Mouse (Mus musculus) lung, embryonic 15.5 days (tissue): ENCODE measurements around the gene Tnip2. TPM values are rescaled to one million over a fixed set of nuclear protein-coding genes. Genes with fewer than 3 reads are reported as not detected.

Experiments used
- ATAC-seq: fragments of 200-750 bp; cut with Nextera tagmentation; 2 replicates; pipeline ENCODE4 v1.8.0; 2017; ENCODE audit warnings: moderate number of reproducible peaks, borderline replicate concordance; ENCODE audit not compliant: low FRiP score, low TSS enrichment; ENCODE audit errors: extremely low read depth
- H3K27ac ChIP-seq: fragments of 300-500 bp; sonication (generic); 2 replicates; pipeline ENCODE4 v1.5.1; 2015; ENCODE audit warnings: moderate library complexity, mild to moderate bottlenecking, inconsistent platforms
- H3K27me3 ChIP-seq: fragments of 300-500 bp; sonication (generic); 2 replicates; pipeline ENCODE4 v1.6.1; 2015; ENCODE audit warnings: inconsistent platforms
- H3K36me3 ChIP-seq: fragments of 300-500 bp; sonication (generic); 2 replicates; pipeline ENCODE4 v1.6.1; 2015; ENCODE audit warnings: inconsistent platforms
- H3K4me1 ChIP-seq: fragments of 300-500 bp; sonication (generic); 2 replicates; pipeline ENCODE4 v1.6.1; 2015; ENCODE audit warnings: inconsistent platforms
- H3K4me2 ChIP-seq: fragments of 300-500 bp; sonication (generic); 2 replicates; pipeline ENCODE4 v1.6.1; 2015; ENCODE audit warnings: inconsistent platforms, mild to moderate bottlenecking, moderate library complexity
- H3K4me3 ChIP-seq: fragments of 300-500 bp; sonication (generic); 2 replicates; pipeline ENCODE4 v1.5.1; 2015; ENCODE audit warnings: mild to moderate bottlenecking, inconsistent platforms
- H3K9ac ChIP-seq: fragments of 300-500 bp; sonication (generic); 2 replicates; pipeline ENCODE4 v1.6.1; 2015; ENCODE audit warnings: inconsistent platforms
- H3K9me3 ChIP-seq: fragments of 300-500 bp; sonication (generic); 2 replicates; pipeline ENCODE4 v1.6.1; 2016; ENCODE audit warnings: inconsistent platforms
- WGBS: fragments of 180-500 bp; shearing (Covaris S2); methylation state at CpG from one replicate; pipeline ENCODE4 v1.1.7; 2015; 5-methylcytosine and 5-hydroxymethylcytosine counted together
- polyA plus RNA-seq: library from polyadenylated mRNA; unstranded; fragments of >200 nt; fragmentation: Nextera tagmentation; extraction: Ambion mirVana; gene quantifications from 2 replicates; pipeline ENCODE4 v1.2.1, GENCODE M21; 2015

Tnip2 gene
- polyA plus RNA-seq, 1 experiment from 2014 or later, result 21.5 TPM

DNA sequence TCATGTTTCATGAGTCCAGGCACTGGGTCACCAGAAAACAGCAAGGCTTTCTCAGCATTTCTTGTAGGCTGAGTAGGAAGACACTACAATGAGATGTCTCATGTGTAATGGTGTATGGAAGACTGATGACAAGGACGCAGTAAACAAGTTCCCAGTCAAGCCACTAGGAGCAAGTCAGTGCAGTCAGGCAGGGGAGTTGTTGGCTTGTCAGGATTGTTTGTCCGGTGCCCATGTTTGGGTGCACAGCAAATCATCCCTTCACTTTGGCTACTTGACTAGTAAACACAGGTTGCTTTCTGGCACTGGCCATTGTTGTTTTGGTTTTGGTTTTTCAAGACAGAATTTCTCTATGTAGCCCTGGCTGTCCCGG lies 24.4 kb downstream of the Tnip2 start:
- Histone ChIP-seq H3K9ac (no peak overlapping the region), H3K9me3 (no peaks in the 10 kb centered on the region), H3K4me3 (no peak overlapping the region), H3K27me3 (no peaks in the 10 kb centered on the region), H3K36me3 (peaks cover 6% of the 10 kb centered on the region; the same call in 1 of the 2 replicates), H3K4me2 (no peak overlapping the region), H3K27ac (no peak overlapping the region), H3K4me1 (no peaks in the 10 kb centered on the region)
- no peak for ATAC-seq
- WGBS, result 85% methylated on average over 3 of the region's 3 CpGs

DNA sequence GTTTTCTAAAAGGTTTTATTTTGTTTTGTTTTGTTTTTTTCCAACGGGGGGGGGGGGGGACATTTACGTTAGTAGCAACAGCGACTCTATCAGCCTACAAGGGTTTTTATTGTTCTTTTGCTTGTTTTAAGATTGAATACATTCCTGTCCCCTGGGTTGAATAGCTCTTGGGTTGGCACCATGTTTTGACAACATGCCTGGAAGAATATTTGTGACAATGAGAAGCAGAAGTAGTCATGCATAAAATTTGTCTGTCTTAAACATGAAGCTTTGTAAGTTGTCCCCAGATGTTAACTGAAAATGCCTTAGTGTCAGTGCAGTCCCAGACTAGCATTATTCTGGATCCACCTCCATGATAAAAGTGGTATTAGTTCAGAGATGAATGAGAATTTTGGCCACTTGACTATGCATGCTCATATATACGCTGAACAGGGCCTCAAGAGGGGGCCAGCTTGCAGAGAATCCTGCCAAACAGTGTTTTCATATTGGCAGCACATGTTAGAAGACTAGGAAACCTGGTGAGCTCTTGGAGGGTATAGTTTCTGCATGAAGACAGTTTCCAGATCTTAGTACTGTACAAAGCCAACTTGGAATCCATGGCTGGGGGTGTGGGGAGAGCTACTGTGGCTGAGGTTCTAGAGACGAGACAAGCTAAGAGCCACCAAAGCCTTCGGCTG lies 24.9 kb downstream of the Tnip2 start:
- Histone ChIP-seq H3K4me2 (no peak overlapping the region), H3K4me1 (no peaks in the 10 kb centered on the region), H3K9ac (no peak overlapping the region), H3K27me3 (no peaks in the 10 kb centered on the region), H3K27ac (no peak overlapping the region), H3K36me3 (peaks cover 8% of the 10 kb centered on the region; the same call in 1 of the 2 replicates), H3K4me3 (no peak overlapping the region), H3K9me3 (no peaks in the 10 kb centered on the region)
- ATAC-seq, result no peak
- WGBS, result 75% methylated on average over 6 of the region's 6 CpGs

DNA sequence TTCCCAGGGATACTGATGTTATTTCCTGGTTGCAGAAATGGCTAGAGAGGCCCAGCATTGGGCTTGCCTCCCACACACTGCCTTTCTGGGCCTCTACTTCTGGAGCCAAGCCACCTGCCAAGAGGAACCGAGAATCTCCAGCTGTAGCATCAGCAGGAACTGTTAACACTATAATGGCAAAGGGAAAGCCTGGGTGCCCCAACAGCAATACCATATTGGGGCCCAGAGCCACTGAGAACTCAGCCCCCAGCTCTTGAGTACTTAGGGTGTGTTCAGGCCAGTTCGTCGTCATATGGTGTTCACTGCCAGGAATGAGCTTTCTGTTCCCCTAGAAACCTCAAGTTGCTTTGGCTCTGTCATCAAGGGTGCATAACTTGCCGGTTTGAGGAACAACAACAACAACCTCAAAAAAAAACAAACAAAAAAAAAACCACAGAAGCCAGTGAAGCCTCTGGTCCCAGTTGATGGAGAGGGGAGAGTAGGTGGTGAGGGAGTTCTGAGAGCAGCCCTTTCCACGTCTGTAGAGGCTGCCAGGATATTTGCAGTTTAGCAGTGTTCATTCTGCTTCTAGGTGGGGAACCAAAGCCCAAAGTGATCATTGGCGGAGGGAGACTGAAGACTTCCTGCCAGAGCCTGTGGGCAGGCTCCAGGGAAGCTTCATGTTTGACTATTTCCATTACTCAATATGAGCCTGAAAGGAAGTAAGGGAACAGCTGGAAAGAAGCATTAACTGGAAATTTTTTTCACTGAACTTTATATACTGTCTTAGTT lies 26.3 kb downstream of the Tnip2 start:
- WGBS, result 64% methylated on average over 6 of the region's 6 CpGs
- ATAC-seq, result no peak

DNA sequence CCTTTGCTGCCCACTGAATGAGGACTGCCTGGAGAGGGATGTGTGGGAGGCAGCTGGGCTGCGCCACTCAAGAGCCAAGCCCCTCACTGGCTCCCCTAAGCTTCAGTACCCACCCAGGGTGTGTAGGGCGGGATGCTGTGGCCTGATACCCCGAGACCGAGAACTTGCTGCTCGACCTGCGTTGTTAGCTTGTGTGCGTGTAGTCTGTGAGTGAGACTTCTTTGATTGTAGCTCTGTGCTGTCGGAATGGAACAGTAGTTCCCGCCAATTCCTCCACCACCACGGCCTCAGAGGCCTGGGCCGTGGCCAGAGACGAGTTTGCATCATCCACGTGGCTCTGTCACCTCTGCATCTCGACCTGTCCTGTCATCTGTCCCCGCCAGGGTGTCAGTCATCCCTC lies 28.1 kb downstream of the Tnip2 start:
- Histone ChIP-seq H3K4me1 (no peaks in the 10 kb centered on the region), H3K4me2 (no peak overlapping the region), H3K27ac (no peak overlapping the region), H3K9ac (no peak overlapping the region), H3K9me3 (no peaks in the 10 kb centered on the region), H3K27me3 (no peaks in the 10 kb centered on the region), H3K36me3 (peaks cover 23% of the 10 kb centered on the region), H3K4me3 (no peak overlapping the region)
- 87% methylated on average over 15 of the region's 15 CpGs for WGBS
- no peak for ATAC-seq

More for the DNA sequence above, 26.3 kb downstream of the Tnip2 start:
- Histone ChIP-seq H3K27ac (no peak overlapping the region), H3K4me3 (no peak overlapping the region), H3K27me3 (no peaks in the 10 kb centered on the region), H3K4me1 (no peaks in the 10 kb centered on the region), H3K9me3 (no peaks in the 10 kb centered on the region), H3K9ac (no peak overlapping the region), H3K4me2 (no peak overlapping the region), H3K36me3 (peaks cover 10% of the 10 kb centered on the region; the same call in 1 of the 2 replicates)

DNA sequence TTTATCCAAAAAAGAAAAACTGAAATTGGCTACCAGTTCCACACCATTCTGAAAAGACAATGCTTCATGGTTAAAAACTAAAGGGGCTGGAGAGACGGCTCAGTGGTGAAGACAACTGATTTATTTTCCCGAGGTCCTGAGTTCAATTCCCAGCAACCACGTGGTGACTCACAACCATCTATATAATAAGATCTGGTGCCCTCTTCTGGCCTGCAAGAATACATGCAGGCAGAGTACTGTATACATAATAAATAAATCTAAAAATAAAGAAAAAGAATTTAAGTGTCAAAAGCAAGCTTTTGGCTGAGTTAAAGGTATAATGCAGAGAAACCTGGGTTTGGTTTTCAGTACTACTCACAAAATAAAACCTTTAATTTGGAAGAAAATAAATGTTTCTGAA lies 32.9 kb downstream of the Tnip2 start:
- WGBS, result 74% methylated on average over 3 of the region's 3 CpGs
- no peak overlapping the region for H3K27ac ChIP-seq
- H3K36me3 ChIP-seq, result peaks cover 62% of the 10 kb centered on the region
- H3K4me1 ChIP-seq, result no peaks in the 10 kb centered on the region
- H3K9me3 ChIP-seq, result no peaks in the 10 kb centered on the region
- H3K4me2 ChIP-seq, result no peak overlapping the region
- ATAC-seq, result no peak
- no peak overlapping the region for H3K9ac ChIP-seq
- no peaks in the 10 kb centered on the region for H3K27me3 ChIP-seq
- H3K4me3 ChIP-seq, result no peak overlapping the region

DNA sequence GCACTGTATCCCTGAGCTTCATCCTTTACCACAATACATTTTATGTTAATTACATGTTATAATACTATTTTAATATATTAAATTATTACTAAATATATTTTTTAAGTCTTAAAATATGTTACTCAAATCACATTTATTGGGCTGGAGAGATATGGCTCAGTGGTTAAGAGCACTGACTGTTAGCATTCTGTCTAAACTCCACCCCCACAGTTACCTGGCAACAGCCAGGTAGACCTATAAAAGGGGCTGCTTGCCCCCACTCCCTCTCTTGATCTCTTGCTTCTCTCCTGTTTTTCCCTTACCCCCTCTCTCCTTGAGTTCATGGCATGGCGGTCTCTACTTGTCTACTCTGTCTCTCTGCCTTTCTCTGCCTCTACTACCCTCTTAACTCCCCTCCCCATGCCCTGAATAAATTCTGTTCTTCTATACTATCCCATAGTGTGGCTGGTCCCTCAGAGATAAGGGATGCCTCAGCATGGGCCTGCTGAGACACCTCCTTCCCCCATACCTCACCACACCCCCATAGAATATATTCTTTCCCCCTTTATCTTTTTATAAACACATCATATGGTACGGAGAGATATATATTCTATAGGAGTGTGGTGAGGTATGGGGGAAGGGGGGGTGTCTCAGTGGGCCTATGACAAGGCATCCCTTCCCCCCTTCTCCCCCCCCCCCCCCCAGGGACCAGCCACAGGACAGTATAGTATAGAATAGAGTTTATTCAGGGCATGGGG lies 45.6 kb downstream of the Tnip2 start:
- 85% methylated on average over 2 of the region's 2 CpGs for WGBS
- peaks cover 45% of the 10 kb centered on the region for H3K36me3 ChIP-seq
- ATAC-seq, result no peak

DNA sequence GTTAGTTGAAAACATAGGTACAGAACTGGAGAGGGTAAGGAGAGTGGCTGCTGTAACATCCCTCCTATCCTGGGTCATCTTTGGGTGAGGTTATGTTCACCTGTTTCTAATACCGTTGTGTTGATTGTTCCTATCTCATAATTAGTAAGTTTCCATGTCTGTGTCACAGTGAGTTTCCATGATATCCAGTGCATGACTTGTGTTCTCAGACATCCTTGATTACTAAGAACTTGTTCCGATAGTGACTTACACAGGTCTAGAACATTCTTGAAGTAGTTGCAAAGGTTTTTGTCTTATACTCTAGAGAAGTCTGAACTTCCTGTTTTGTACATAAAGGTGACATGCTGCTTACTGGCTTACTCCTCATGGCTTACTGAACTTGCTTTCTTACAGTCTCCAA lies 47.1 kb downstream of the Tnip2 start:
- Histone ChIP-seq H3K4me3 (no peak overlapping the region), H3K4me2 (no peak overlapping the region), H3K9me3 (no peaks in the 10 kb centered on the region), H3K27me3 (no peaks in the 10 kb centered on the region), H3K4me1 (no peaks in the 10 kb centered on the region), H3K36me3 (peaks cover 59% of the 10 kb centered on the region), H3K9ac (no peak overlapping the region), H3K27ac (no peak overlapping the region)
- 88% methylated on average over 2 of the region's 2 CpGs for WGBS
- ATAC-seq, result no peak

More for the DNA sequence above, 45.6 kb downstream of the Tnip2 start:
- Histone ChIP-seq H3K4me2 (no peak overlapping the region), H3K4me1 (no peaks in the 10 kb centered on the region), H3K9ac (no peak overlapping the region), H3K27ac (no peak overlapping the region), H3K4me3 (no peak overlapping the region), H3K27me3 (no peaks in the 10 kb centered on the region), H3K9me3 (no peaks in the 10 kb centered on the region)

DNA sequence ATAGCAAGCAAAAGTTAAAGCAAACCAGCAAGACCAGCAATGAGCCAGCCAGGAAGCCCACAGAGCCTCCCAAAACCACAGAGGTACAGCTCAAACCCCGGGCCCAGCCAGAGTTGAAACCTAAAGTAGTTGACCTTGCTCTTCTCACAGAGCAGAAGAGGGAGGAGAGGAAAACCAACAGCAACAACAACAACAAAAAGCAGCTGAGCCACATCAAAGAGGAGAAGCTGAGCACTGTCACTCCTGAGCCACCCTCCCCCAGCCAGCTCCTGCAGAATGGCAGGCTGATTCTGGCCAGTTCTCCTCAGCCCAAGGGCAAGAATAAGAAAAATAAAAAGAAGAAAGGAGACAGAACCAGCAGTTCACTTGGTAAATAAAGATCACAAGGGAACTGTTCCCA lies 47.7 kb downstream of the Tnip2 start:
- Histone ChIP-seq H3K27ac (no peak overlapping the region), H3K27me3 (no peaks in the 10 kb centered on the region), H3K4me2 (no peak overlapping the region), H3K4me3 (no peak overlapping the region), H3K4me1 (no peaks in the 10 kb centered on the region), H3K9me3 (no peaks in the 10 kb centered on the region), H3K9ac (no peak overlapping the region), H3K36me3 (peaks cover 64% of the 10 kb centered on the region)
- 88% methylated on average over 1 of the region's 1 CpGs for WGBS
- no peak for ATAC-seq

DNA sequence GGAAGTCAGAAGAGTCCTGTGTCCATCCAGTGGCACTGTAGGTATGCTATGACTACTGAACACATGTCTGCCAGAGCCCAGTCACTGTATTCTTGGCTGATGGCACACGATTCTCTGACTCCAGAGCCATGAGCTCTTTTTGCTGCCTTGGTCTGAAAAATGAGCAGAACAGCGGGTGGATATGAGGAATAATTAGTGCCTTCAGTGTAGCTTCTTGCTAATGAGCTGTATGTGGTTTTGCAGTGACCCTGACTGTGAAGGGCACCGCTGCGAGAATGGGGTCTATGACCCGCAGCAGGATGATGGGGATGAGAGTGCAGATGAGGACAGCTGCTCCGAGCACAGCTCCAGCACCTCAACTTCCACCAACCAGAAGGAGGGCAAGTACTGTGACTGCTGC lies 52.0 kb downstream of the Tnip2 start:
- Histone ChIP-seq H3K9ac (no peak overlapping the region), H3K27ac (no peak overlapping the region), H3K27me3 (no peaks in the 10 kb centered on the region), H3K36me3 (peaks cover 91% of the 10 kb centered on the region), H3K4me3 (no peak overlapping the region), H3K4me2 (no peak overlapping the region), H3K4me1 (no peaks in the 10 kb centered on the region), H3K9me3 (no peaks in the 10 kb centered on the region)
- WGBS, result 89% methylated on average over 6 of the region's 6 CpGs
- ATAC-seq, result no peak

DNA sequence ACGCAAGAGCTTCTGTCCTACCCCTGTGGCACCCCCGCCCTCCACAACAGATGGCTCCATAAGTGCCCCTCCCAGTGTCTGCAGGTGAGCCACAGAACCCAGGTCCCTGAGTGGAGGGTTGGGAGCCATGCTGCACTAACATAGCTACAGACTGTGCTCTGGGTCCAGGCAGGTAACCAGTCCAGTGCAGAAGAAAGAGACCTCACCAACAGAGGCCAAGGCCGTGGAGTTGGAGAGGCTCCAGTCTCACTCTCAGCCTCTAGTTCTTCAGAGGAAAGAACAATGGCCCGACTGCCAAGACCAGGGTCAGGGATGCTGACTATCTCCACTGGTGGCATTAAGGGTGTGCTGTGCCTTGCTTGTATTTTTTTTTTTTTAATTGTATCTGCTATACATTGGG lies 52.5 kb downstream of the Tnip2 start:
- H3K9ac ChIP-seq, result no peak overlapping the region
- no peak overlapping the region for H3K4me3 ChIP-seq
- no peak overlapping the region for H3K27ac ChIP-seq
- H3K36me3 ChIP-seq, result peaks cover 86% of the 10 kb centered on the region
- 96% methylated on average over 4 of the region's 4 CpGs for WGBS
- H3K27me3 ChIP-seq, result no peaks in the 10 kb centered on the region
- H3K9me3 ChIP-seq, result no peaks in the 10 kb centered on the region
- no peaks in the 10 kb centered on the region for H3K4me1 ChIP-seq
- H3K4me2 ChIP-seq, result no peak overlapping the region
- no peak for ATAC-seq

DNA sequence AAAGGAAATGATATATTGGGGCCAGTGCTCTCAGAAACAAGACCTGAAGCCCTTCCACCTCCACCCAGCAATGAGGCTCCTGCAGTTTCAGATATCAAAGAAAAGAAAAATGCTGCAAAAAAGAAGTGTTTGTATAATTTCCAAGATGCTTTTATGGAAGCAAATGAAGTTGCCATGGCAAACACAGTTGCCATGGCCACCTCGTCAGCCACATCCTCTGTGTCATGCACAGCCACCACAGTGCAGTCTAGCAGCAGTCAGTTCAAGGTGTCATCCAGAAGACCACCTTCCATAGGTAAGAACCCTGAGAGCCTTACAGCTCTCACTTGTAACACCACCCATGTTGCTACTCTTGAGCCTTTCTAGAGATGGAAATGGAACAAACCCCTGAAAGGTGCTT lies 54.8 kb downstream of the Tnip2 start:
- H3K4me3 ChIP-seq, result no peak overlapping the region
- no peaks in the 10 kb centered on the region for H3K9me3 ChIP-seq
- no peak overlapping the region for H3K27ac ChIP-seq
- ATAC-seq, result no peak
- no peaks in the 10 kb centered on the region for H3K27me3 ChIP-seq
- 88% methylated on average over 1 of the region's 1 CpGs for WGBS
- H3K4me1 ChIP-seq, result no peaks in the 10 kb centered on the region
- H3K4me2 ChIP-seq, result no peak overlapping the region
- no peak overlapping the region for H3K9ac ChIP-seq
- H3K36me3 ChIP-seq, result peaks cover 64% of the 10 kb centered on the region

DNA sequence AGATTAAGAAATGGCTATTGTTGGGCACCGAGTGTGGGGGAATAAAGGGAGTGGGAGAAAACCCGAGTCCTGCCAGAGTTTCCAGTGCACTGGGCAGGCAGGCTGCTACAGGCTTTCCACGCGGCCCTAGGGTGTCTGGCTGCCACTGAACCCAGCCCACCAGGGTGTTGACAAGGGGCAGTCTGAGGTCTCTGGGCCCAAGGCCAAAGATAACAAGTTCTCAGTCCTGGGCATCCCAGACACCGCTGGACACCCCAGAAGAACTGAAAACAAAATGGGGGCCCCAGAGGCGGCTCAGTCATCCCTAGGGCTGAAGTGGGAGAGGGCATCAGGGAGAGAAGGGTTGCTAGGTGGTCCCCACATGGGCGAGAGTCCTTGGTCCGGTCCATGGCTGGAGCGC lies 67.6 kb downstream of the Tnip2 start:
- no peaks in the 10 kb centered on the region for H3K4me1 ChIP-seq
- WGBS, result 80% methylated on average over 9 of the region's 9 CpGs
- H3K4me2 ChIP-seq, result no peak overlapping the region
- no peaks in the 10 kb centered on the region for H3K9me3 ChIP-seq
- H3K27ac ChIP-seq, result no peak overlapping the region
- no peaks in the 10 kb centered on the region for H3K27me3 ChIP-seq
- peaks cover 68% of the 10 kb centered on the region for H3K36me3 ChIP-seq
- no peak for ATAC-seq
- no peak overlapping the region for H3K4me3 ChIP-seq
- no peak overlapping the region for H3K9ac ChIP-seq
